Mouse (Mus musculus): Measurements from ENCODE around the gene Cideb. TPM values are rescaled to one million over a fixed set of nuclear protein-coding genes. Genes with fewer than 3 reads are reported as not detected.

Gene Cideb
- polyA plus RNA-seq, 1 experiment: 0.17 TPM

DNA sequence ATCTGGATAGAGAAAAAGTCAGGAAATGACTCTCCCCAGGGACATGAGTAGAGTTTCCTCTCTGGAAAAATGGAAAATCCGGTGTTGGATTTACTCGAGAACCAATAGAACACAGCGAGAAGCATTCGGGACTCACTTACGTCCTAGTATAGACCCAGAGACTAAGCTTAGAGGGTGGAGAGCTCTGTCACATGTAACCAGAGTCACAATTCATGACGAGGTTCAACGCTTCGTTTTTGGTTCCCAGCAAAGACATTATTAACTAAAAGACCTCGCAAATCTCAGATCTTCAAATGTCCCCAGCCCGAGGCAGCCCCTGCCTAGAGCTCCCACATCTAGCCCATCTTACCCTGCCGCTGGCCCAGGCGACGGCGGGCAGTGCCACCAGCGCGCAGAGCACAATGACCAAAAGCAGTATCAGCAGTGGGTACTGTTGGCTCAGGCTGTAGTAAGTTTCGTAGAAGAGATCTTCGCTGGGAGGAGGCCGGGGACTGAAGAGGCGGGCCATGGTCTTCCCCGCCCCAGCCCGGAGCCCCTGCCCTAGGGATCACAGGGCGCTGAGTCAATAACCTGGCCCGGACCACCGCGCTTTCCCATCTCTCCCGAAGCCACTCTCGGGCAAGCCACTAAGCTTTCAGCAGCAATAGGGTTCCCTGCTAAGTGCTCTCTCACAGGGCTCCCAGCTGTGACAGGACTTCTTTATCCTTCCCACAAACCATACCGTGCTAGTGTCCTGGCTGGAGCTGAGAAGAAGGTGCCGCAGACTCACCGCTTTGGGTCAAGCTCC is 25.1 kb upstream of the Cideb start:
- no peak overlapping the region for H3K4me3 ChIP-seq
- H3ac ChIP-seq (ENCODE audit: control insufficient read depth, insufficient read length): no peak overlapping the region
- no peaks in the 10 kb centered on the region for H3K79me2 ChIP-seq (ENCODE audit: control insufficient read depth, insufficient read depth)
- peak overlapping the region; percentile 56 for H3K4me2 ChIP-seq (ENCODE audit: low read depth)
- H3K27me3 ChIP-seq (ENCODE audit: control insufficient read depth, insufficient read depth, insufficient read length): peaks cover 9% of the 10 kb centered on the region
- no peak for TF ChIP-seq MAX (IDR thresholded peaks at IDR 0.05; ENCODE audit: low read depth)
- TF ChIP-seq REST (IDR thresholded peaks at IDR 0.05; ENCODE audit: insufficient read depth, insufficient read length): no peak
- no peak for TF ChIP-seq CEBPB (IDR thresholded peaks at IDR 0.05; ENCODE audit: insufficient read depth, poor library complexity, severe bottlenecking)
- TF ChIP-seq TCF3 (IDR thresholded peaks at IDR 0.05; ENCODE audit: insufficient read length, low read depth): no peak
- no peak for TF ChIP-seq MYOG (IDR thresholded peaks at IDR 0.05; ENCODE audit: control insufficient read depth in 1 of 3, insufficient read depth in 1 of 3, insufficient read length in 2 of 3, low read depth in 2 of 3)
- no peak for TF ChIP-seq MYOD1 (IDR thresholded peaks at IDR 0.05; ENCODE audit: control insufficient read depth in 1 of 3, insufficient read length in 2 of 3, low read depth in 2 of 3)
- TF ChIP-seq USF1 (IDR thresholded peaks at IDR 0.05; ENCODE audit: low read depth): no peak
- no peak for TF ChIP-seq TCF12 (IDR thresholded peaks at IDR 0.05; ENCODE audit: insufficient read depth, poor library complexity, severe bottlenecking)
- TF ChIP-seq E2F4 (IDR thresholded peaks at IDR 0.05; ENCODE audit: insufficient read depth): no peak
- TF ChIP-seq POLR2A (IDR thresholded peaks at IDR 0.05; ENCODE audit: insufficient read length, low read depth): no peak
- no peak for TF ChIP-seq SRF (IDR thresholded peaks at IDR 0.05; ENCODE audit: control insufficient read depth, insufficient read length, low read depth)
- H3K36me3 ChIP-seq (ENCODE audit: control insufficient read depth, insufficient read depth): no peaks in the 10 kb centered on the region

DNA sequence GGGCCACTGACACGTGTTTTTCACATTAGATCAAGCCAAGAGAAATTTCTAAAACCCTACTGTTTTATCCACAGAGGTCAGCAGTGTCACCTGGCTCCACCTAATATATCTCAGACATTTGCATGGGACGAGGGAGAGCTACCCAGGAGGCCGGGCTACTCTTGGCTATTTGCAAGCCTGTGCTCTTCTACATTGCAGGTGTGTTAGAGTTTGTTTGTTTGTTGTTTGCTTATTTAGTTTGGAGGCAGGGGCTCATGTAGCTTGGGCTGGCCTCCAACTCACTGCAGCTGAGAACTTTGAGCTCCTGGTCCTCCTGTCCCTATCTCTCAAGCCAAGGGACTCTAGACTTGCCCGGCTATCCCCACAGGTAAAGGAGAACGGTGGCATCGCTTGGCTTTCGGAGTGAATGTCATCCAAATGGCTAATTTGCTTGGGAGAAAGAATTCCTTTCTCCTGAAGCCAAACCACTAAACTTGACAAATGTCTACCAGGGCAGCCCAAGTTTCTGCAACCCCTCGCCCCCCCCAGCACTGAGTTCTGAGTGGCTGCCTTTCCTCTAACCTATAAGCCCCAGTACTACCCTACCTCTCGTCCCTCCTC is 24.2 kb upstream of the Cideb start:
- H3K4me3 ChIP-seq: no peak overlapping the region

DNA sequence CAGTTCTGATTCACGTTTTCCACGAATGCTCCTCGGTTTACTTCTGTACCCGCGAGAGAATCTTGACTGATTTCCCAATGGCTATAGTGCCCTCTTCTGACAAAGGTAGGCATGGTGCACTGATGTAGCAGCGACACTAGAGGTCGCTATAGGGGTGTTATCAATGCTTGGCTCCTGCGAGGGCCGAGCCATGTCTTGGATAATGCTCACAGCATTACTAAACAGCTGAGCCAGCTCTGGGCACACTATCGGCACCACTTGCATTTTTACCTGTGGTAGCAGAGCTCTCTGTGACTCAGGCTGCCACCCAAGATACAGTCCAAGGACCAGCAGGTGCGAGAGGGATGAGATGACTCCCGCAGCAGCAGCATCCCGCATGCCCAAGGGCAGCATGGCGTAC is 23.1 kb upstream of the Cideb start:
- H3K36me3 ChIP-seq (ENCODE audit: control insufficient read depth, insufficient read depth): no peaks in the 10 kb centered on the region
- H3K27me3 ChIP-seq (ENCODE audit: control insufficient read depth, insufficient read depth, insufficient read length): peaks cover 9% of the 10 kb centered on the region
- H3K4me3 ChIP-seq: no peak overlapping the region
- H3ac ChIP-seq (ENCODE audit: control insufficient read depth, insufficient read length): no peak overlapping the region
- no peaks in the 10 kb centered on the region for H3K79me2 ChIP-seq (ENCODE audit: control insufficient read depth, insufficient read depth)
- TF ChIP-seq MAX (IDR thresholded peaks at IDR 0.05; ENCODE audit: low read depth) (no peak), TCF12 (IDR thresholded peaks at IDR 0.05; ENCODE audit: insufficient read depth, poor library complexity, severe bottlenecking) (no peak), MYOG (IDR thresholded peaks at IDR 0.05; ENCODE audit: control insufficient read depth in 1 of 3, insufficient read depth in 1 of 3, insufficient read length in 2 of 3, low read depth in 2 of 3) (no peak), REST (IDR thresholded peaks at IDR 0.05; ENCODE audit: insufficient read depth, insufficient read length) (no peak), POLR2A (IDR thresholded peaks at IDR 0.05; ENCODE audit: insufficient read length, low read depth) (no peak), CEBPB (IDR thresholded peaks at IDR 0.05; ENCODE audit: insufficient read depth, poor library complexity, severe bottlenecking) (no peak), USF1 (IDR thresholded peaks at IDR 0.05; ENCODE audit: low read depth) (no peak), POLR2AphosphoS2 (IDR thresholded peaks at IDR 0.05; ENCODE audit: insufficient read length, low read depth) (no peak), E2F4 (IDR thresholded peaks at IDR 0.05; ENCODE audit: insufficient read depth) (no peak), SRF (IDR thresholded peaks at IDR 0.05; ENCODE audit: control insufficient read depth, insufficient read length, low read depth) (no peak), TCF3 (IDR thresholded peaks at IDR 0.05; ENCODE audit: insufficient read length, low read depth) (no peak), MYOD1 (IDR thresholded peaks at IDR 0.05; ENCODE audit: control insufficient read depth in 1 of 3, insufficient read length in 2 of 3, low read depth in 2 of 3) (no peak)
- H3K4me2 ChIP-seq (ENCODE audit: low read depth): peak overlapping the region; percentile 10

More for the DNA sequence above, 24.2 kb upstream of the Cideb start:
- H3K79me2 ChIP-seq (ENCODE audit: control insufficient read depth, insufficient read depth): no peaks in the 10 kb centered on the region
- no peaks in the 10 kb centered on the region for H3K36me3 ChIP-seq (ENCODE audit: control insufficient read depth, insufficient read depth)
- H3ac ChIP-seq (ENCODE audit: control insufficient read depth, insufficient read length): no peak overlapping the region
- peak overlapping the region; percentile 56 for H3K4me2 ChIP-seq (ENCODE audit: low read depth)
- TF ChIP-seq USF1 (IDR thresholded peaks at IDR 0.05; ENCODE audit: low read depth) (no peak), MAX (IDR thresholded peaks at IDR 0.05; ENCODE audit: low read depth) (no peak), POLR2A (IDR thresholded peaks at IDR 0.05; ENCODE audit: insufficient read length, low read depth) (no peak), MYOG (IDR thresholded peaks at IDR 0.05; ENCODE audit: control insufficient read depth in 1 of 3, insufficient read depth in 1 of 3, insufficient read length in 2 of 3, low read depth in 2 of 3) (no peak), SRF (IDR thresholded peaks at IDR 0.05; ENCODE audit: control insufficient read depth, insufficient read length, low read depth) (no peak), CEBPB (IDR thresholded peaks at IDR 0.05; ENCODE audit: insufficient read depth, poor library complexity, severe bottlenecking) (no peak), TCF12 (IDR thresholded peaks at IDR 0.05; ENCODE audit: insufficient read depth, poor library complexity, severe bottlenecking) (no peak), MYOD1 (IDR thresholded peaks at IDR 0.05; ENCODE audit: control insufficient read depth in 1 of 3, insufficient read length in 2 of 3, low read depth in 2 of 3) (no peak), REST (IDR thresholded peaks at IDR 0.05; ENCODE audit: insufficient read depth, insufficient read length) (no peak), TCF3 (IDR thresholded peaks at IDR 0.05; ENCODE audit: insufficient read length, low read depth) (no peak), POLR2AphosphoS2 (IDR thresholded peaks at IDR 0.05; ENCODE audit: insufficient read length, low read depth) (no peak), E2F4 (IDR thresholded peaks at IDR 0.05; ENCODE audit: insufficient read depth) (no peak)
- H3K27me3 ChIP-seq (ENCODE audit: control insufficient read depth, insufficient read depth, insufficient read length): peaks cover 9% of the 10 kb centered on the region

DNA sequence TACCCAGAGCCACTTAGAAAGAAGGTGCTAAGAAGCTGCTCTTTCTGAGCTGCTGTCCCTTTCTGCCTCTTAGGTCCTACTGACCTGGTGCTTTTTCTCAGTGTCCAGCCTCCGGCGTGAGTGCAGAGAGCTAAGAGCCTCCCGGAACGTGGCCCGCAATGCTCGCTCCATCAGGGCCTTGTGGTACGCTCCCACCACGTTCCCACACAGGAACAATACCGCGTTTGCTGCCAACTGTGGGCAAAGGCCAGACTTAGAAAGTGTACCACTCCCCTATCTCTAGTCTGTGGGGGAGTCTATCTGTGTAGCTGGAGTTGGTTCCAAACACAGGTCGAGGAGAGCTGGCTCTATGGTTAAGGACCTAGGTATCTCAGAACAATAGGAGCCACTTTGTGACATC is 22.5 kb upstream of the Cideb start:
- Histone ChIP-seq H3K4me3 (no peak overlapping the region), H3K4me2 (ENCODE audit: low read depth) (peak overlapping the region; percentile 10), H3K36me3 (ENCODE audit: control insufficient read depth, insufficient read depth) (no peaks in the 10 kb centered on the region), H3K27me3 (ENCODE audit: control insufficient read depth, insufficient read depth, insufficient read length) (peaks cover 9% of the 10 kb centered on the region), H3ac (ENCODE audit: control insufficient read depth, insufficient read length) (no peak overlapping the region), H3K79me2 (ENCODE audit: control insufficient read depth, insufficient read depth) (no peaks in the 10 kb centered on the region)
- TF ChIP-seq MYOG (IDR thresholded peaks at IDR 0.05; ENCODE audit: control insufficient read depth in 1 of 3, insufficient read depth in 1 of 3, insufficient read length in 2 of 3, low read depth in 2 of 3) (no peak), MYOD1 (IDR thresholded peaks at IDR 0.05; ENCODE audit: control insufficient read depth in 1 of 3, insufficient read length in 2 of 3, low read depth in 2 of 3) (no peak), TCF3 (IDR thresholded peaks at IDR 0.05; ENCODE audit: insufficient read length, low read depth) (no peak), REST (IDR thresholded peaks at IDR 0.05; ENCODE audit: insufficient read depth, insufficient read length) (no peak), E2F4 (IDR thresholded peaks at IDR 0.05; ENCODE audit: insufficient read depth) (no peak), POLR2AphosphoS2 (IDR thresholded peaks at IDR 0.05; ENCODE audit: insufficient read length, low read depth) (no peak), TCF12 (IDR thresholded peaks at IDR 0.05; ENCODE audit: insufficient read depth, poor library complexity, severe bottlenecking) (no peak), CEBPB (IDR thresholded peaks at IDR 0.05; ENCODE audit: insufficient read depth, poor library complexity, severe bottlenecking) (no peak), SRF (IDR thresholded peaks at IDR 0.05; ENCODE audit: control insufficient read depth, insufficient read length, low read depth) (no peak), USF1 (IDR thresholded peaks at IDR 0.05; ENCODE audit: low read depth) (no peak), POLR2A (IDR thresholded peaks at IDR 0.05; ENCODE audit: insufficient read length, low read depth) (no peak), MAX (IDR thresholded peaks at IDR 0.05; ENCODE audit: low read depth) (no peak)
